Mouse (Mus musculus) lung, adult 2 months (tissue): Measurements from ENCODE around the gene Slc4a1ap.

Experiments used
- CTCF ChIP-seq: fragments of 200-500 bp; IDR thresholded peaks from 2 replicates; pipeline ENCODE4 v1.5.1; 2011; ENCODE audit warnings: mild to moderate bottlenecking, low read length, control low read depth; ENCODE audit not compliant: insufficient read depth
- POLR2A ChIP-seq: fragments of 200-500 bp; IDR thresholded peaks from 2 replicates; pipeline ENCODE4 v1.6.1; 2011; ENCODE audit warnings: low read depth, mild to moderate bottlenecking, control low read depth, low read length, borderline replicate concordance; ENCODE audit errors: extremely low read depth

- TF ChIP-seq CTCF (no peak), POLR2A (no peak)
Measured at GRCm38 (mm10) chr5:31601162-31601722, 74.4 kb downstream of the Slc4a1ap start.
